Mouse (Mus musculus): ENCODE results near the gene Ccdc47. TPM values are rescaled to one million over a fixed set of nuclear protein-coding genes. Genes with fewer than 3 reads are reported as not detected.

Gene Ccdc47
- polyA plus RNA-seq, 1 experiment from 2014 or later: 78.3 TPM

GRCm38 (mm10) chr11:106192657-106193370 lies 23.3 kb downstream of the Ccdc47 start:
- Histone ChIP-seq H3K27ac (ENCODE audit: low read depth, low read length) (peak overlapping the region; percentile 85), H3K4me3 (ENCODE audit: low read depth, low read length) (peak overlapping the region; percentile 72), H3K4me2 (ENCODE audit: low read depth, low read length) (peak overlapping the region; percentile 86), H3K9ac (replicated peaks; ENCODE audit: low read depth, low read length) (peak overlapping the region; percentile 72), H3K27me3 (ENCODE audit: control insufficient read depth, insufficient read depth, low read length) (no peaks in the 10 kb centered on the region), H3K9me3 (ENCODE audit: control insufficient read depth, low read length) (no peaks in the 10 kb centered on the region), H3K36me3 (ENCODE audit: control insufficient read depth, insufficient read depth, low read length) (peaks cover 5% of the 10 kb centered on the region; the same call in 1 of the 2 replicates), H3K4me1 (ENCODE audit: control insufficient read depth, insufficient read depth, low read length) (peaks cover 2% of the 10 kb centered on the region; the same call in 1 of the 2 replicates)
- ATAC-seq (ENCODE audit: low read depth): no peak; the same call in 1 of the 2 replicates
- WGBS: 11% methylated on average over 19 of the region's 19 CpGs

- Histone ChIP-seq H3K27ac (ENCODE audit: low read depth, low read length) (no peak overlapping the region), H3K27me3 (ENCODE audit: control insufficient read depth, insufficient read depth, low read length) (no peaks in the 10 kb centered on the region), H3K4me1 (ENCODE audit: control insufficient read depth, insufficient read depth, low read length) (peaks cover 2% of the 10 kb centered on the region; the same call in 1 of the 2 replicates), H3K4me2 (ENCODE audit: low read depth, low read length) (peak overlapping the region; percentile 86), H3K36me3 (ENCODE audit: control insufficient read depth, insufficient read depth, low read length) (0 out of 2 replicates have a peak, but pooled peaks cover 5% of the 10 kb centered on the region), H3K9me3 (ENCODE audit: control insufficient read depth, low read length) (no peaks in the 10 kb centered on the region), H3K9ac (replicated peaks; ENCODE audit: low read depth, low read length) (no peak overlapping the region), H3K4me3 (ENCODE audit: low read depth, low read length) (peak overlapping the region; percentile 72; the same call in 1 of the 2 replicates)
- ATAC-seq (ENCODE audit: low read depth): no peak
- WGBS: 92% methylated on average over 5 of the region's 5 CpGs
These were observed 23.9 kb downstream of the Ccdc47 start for GRCm38 (mm10) chr11:106192241-106192640.

GRCm38 (mm10) chr11:106191716-106192115 lies 24.4 kb downstream of the Ccdc47 start:
- ATAC-seq (ENCODE audit: low read depth): no peak
- Histone ChIP-seq H3K9ac (replicated peaks; ENCODE audit: low read depth, low read length) (no peak overlapping the region), H3K36me3 (ENCODE audit: control insufficient read depth, insufficient read depth, low read length) (peaks cover 7% of the 10 kb centered on the region; the same call in 1 of the 2 replicates), H3K4me2 (ENCODE audit: low read depth, low read length) (no peak overlapping the region), H3K9me3 (ENCODE audit: control insufficient read depth, low read length) (no peaks in the 10 kb centered on the region), H3K27ac (ENCODE audit: low read depth, low read length) (no peak overlapping the region), H3K4me1 (ENCODE audit: control insufficient read depth, insufficient read depth, low read length) (peaks cover 2% of the 10 kb centered on the region; the same call in 1 of the 2 replicates), H3K27me3 (ENCODE audit: control insufficient read depth, insufficient read depth, low read length) (no peaks in the 10 kb centered on the region), H3K4me3 (ENCODE audit: low read depth, low read length) (no peak overlapping the region)
- 97% methylated on average over 3 of the region's 3 CpGs for WGBS

- H3K36me3 ChIP-seq (ENCODE audit: control insufficient read depth, insufficient read depth, low read length): peaks cover 13% of the 10 kb centered on the region; the same call in 1 of the 2 replicates
- 99% methylated on average over 4 of the region's 4 CpGs for WGBS
- no peak overlapping the region for H3K27ac ChIP-seq (ENCODE audit: low read depth, low read length)
- no peak overlapping the region for H3K4me3 ChIP-seq (ENCODE audit: low read depth, low read length)
- H3K4me1 ChIP-seq (ENCODE audit: control insufficient read depth, insufficient read depth, low read length): peaks cover 2% of the 10 kb centered on the region; the same call in 1 of the 2 replicates
- no peak overlapping the region for H3K9ac ChIP-seq (replicated peaks; ENCODE audit: low read depth, low read length)
- H3K27me3 ChIP-seq (ENCODE audit: control insufficient read depth, insufficient read depth, low read length): no peaks in the 10 kb centered on the region
- no peak for ATAC-seq (ENCODE audit: low read depth)
- H3K9me3 ChIP-seq (ENCODE audit: control insufficient read depth, low read length): no peaks in the 10 kb centered on the region
- no peak overlapping the region for H3K4me2 ChIP-seq (ENCODE audit: low read depth, low read length)
These were observed 28.8 kb downstream of the Ccdc47 start for GRCm38 (mm10) chr11:106187326-106187725.

- H3K4me3 ChIP-seq (ENCODE audit: low read depth, low read length): no peak overlapping the region
- WGBS: 98% methylated on average over 2 of the region's 2 CpGs
- H3K36me3 ChIP-seq (ENCODE audit: control insufficient read depth, insufficient read depth, low read length): 0 out of 2 replicates have a peak, but pooled peaks cover 5% of the 10 kb centered on the region
- H3K9ac ChIP-seq (replicated peaks; ENCODE audit: low read depth, low read length): no peak overlapping the region
- H3K4me1 ChIP-seq (ENCODE audit: control insufficient read depth, insufficient read depth, low read length): no peaks in the 10 kb centered on the region
- ATAC-seq (ENCODE audit: low read depth): no peak
- no peak overlapping the region for H3K27ac ChIP-seq (ENCODE audit: low read depth, low read length)
- no peaks in the 10 kb centered on the region for H3K27me3 ChIP-seq (ENCODE audit: control insufficient read depth, insufficient read depth, low read length)
- no peak overlapping the region for H3K4me2 ChIP-seq (ENCODE audit: low read depth, low read length)
- no peaks in the 10 kb centered on the region for H3K9me3 ChIP-seq (ENCODE audit: control insufficient read depth, low read length)
These were observed 35.7 kb downstream of the Ccdc47 start for GRCm38 (mm10) chr11:106180449-106180801.

GRCm38 (mm10) chr11:106179711-106180448 lies 36.3 kb downstream of the Ccdc47 start:
- no peak overlapping the region for H3K4me2 ChIP-seq (ENCODE audit: low read depth, low read length)
- 81% methylated on average over 7 of the region's 7 CpGs for WGBS
- no peak overlapping the region for H3K9ac ChIP-seq (replicated peaks; ENCODE audit: low read depth, low read length)
- H3K4me1 ChIP-seq (ENCODE audit: control insufficient read depth, insufficient read depth, low read length): no peaks in the 10 kb centered on the region
- no peaks in the 10 kb centered on the region for H3K9me3 ChIP-seq (ENCODE audit: control insufficient read depth, low read length)
- H3K27ac ChIP-seq (ENCODE audit: low read depth, low read length): no peak overlapping the region
- no peak for ATAC-seq (ENCODE audit: low read depth)
- H3K4me3 ChIP-seq (ENCODE audit: low read depth, low read length): no peak overlapping the region
- H3K36me3 ChIP-seq (ENCODE audit: control insufficient read depth, insufficient read depth, low read length): 0 out of 2 replicates have a peak, but pooled peaks cover 5% of the 10 kb centered on the region
- H3K27me3 ChIP-seq (ENCODE audit: control insufficient read depth, insufficient read depth, low read length): no peaks in the 10 kb centered on the region

GRCm38 (mm10) chr11:106178036-106178782 lies 37.9 kb downstream of the Ccdc47 start:
- Histone ChIP-seq H3K27me3 (ENCODE audit: control insufficient read depth, insufficient read depth, low read length) (no peaks in the 10 kb centered on the region), H3K4me1 (ENCODE audit: control insufficient read depth, insufficient read depth, low read length) (no peaks in the 10 kb centered on the region), H3K4me2 (ENCODE audit: low read depth, low read length) (no peak overlapping the region), H3K36me3 (ENCODE audit: control insufficient read depth, insufficient read depth, low read length) (no peaks in the 10 kb centered on the region), H3K4me3 (ENCODE audit: low read depth, low read length) (no peak overlapping the region), H3K9ac (replicated peaks; ENCODE audit: low read depth, low read length) (0 out of 2 replicates have a peak overlapping the region, but pooled peaks have one; percentile 16), H3K27ac (ENCODE audit: low read depth, low read length) (no peak overlapping the region), H3K9me3 (ENCODE audit: control insufficient read depth, low read length) (no peaks in the 10 kb centered on the region)
- WGBS: 81% methylated on average over 5 of the region's 5 CpGs
- ATAC-seq (ENCODE audit: low read depth): no peak

GRCm38 (mm10) chr11:106176372-106176771 lies 39.8 kb downstream of the Ccdc47 start:
- no peak for ATAC-seq (ENCODE audit: low read depth)
- Histone ChIP-seq H3K27ac (ENCODE audit: low read depth, low read length) (no peak overlapping the region), H3K4me2 (ENCODE audit: low read depth, low read length) (no peak overlapping the region), H3K9me3 (ENCODE audit: control insufficient read depth, low read length) (no peaks in the 10 kb centered on the region), H3K27me3 (ENCODE audit: control insufficient read depth, insufficient read depth, low read length) (no peaks in the 10 kb centered on the region), H3K4me1 (ENCODE audit: control insufficient read depth, insufficient read depth, low read length) (no peaks in the 10 kb centered on the region), H3K4me3 (ENCODE audit: low read depth, low read length) (no peak overlapping the region), H3K36me3 (ENCODE audit: control insufficient read depth, insufficient read depth, low read length) (no peaks in the 10 kb centered on the region), H3K9ac (replicated peaks; ENCODE audit: low read depth, low read length) (no peak overlapping the region)
- WGBS: 90% methylated on average over 5 of the region's 5 CpGs
